8 mouse cellular contexts compared by ENCODE assay signal in the genomic region with DNA sequence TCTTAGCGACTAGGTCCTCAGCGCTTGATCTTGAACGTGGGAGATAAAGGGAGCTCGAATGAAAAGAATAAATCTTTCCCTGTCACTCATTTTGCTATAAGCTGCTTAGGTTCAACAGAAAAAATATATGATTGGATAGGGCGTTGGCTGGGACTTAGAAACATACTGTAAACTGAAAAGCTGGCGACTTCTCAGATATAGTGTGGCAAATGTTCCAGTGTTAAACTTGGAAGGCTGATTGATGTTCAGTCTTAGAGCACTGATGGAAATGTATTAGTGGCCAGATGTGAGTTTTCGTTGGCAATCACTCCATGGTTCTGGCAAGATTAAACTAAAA. TPM values are rescaled to one million over a fixed set of nuclear protein-coding genes. Genes with fewer than 3 reads are reported as not detected.
DNase-seq lines count a peak whose midpoint lies in the region; ATAC-seq and TF ChIP-seq lines count a peak whose summit lies in the region.

No protein-coding gene starts in this region.

- no peaks in the 10 kb centered on the region; the same call in 1 of the 2 replicates for H3K4me1 ChIP-seq in neural tube, embryonic 11.5 days (ENCODE audit: control insufficient read depth, insufficient read depth, low read length)
- H3K4me1 ChIP-seq in limb, embryonic 15.5 days, result 0 out of 2 replicates have a peak, but pooled peaks cover 3% of the 10 kb centered on the region
- no peaks in the 10 kb centered on the region for H3K4me1 ChIP-seq in stomach, postnatal 0 days (replicated peaks; ENCODE audit: control insufficient read depth, insufficient read depth)

- 13% methylated on average over 7 of the region's 7 CpGs for WGBS in neural tube, embryonic 11.5 days
- 7% methylated on average over 7 of the region's 7 CpGs for WGBS in limb, embryonic 15.5 days
- 5% methylated on average over 7 of the region's 7 CpGs for WGBS in stomach, postnatal 0 days

- H3K9me3 ChIP-seq in neural tube, embryonic 11.5 days (ENCODE audit: control insufficient read depth, low read length), result no peaks in the 10 kb centered on the region
- no peaks in the 10 kb centered on the region for H3K9me3 ChIP-seq in limb, embryonic 15.5 days
- no peaks in the 10 kb centered on the region for H3K9me3 ChIP-seq in stomach, postnatal 0 days (ENCODE audit: control insufficient read depth, low read length)

- peak overlapping the region; percentile 86 for H3K4me3 ChIP-seq in neural tube, embryonic 11.5 days (ENCODE audit: low read depth, low read length)
- peak overlapping the region; percentile 92 for H3K4me3 ChIP-seq in limb, embryonic 15.5 days
- peak overlapping the region; percentile 78 for H3K4me3 ChIP-seq in stomach, postnatal 0 days (ENCODE audit: low read depth, low read length)

- TF ChIP-seq EP300 in stomach, postnatal 0 days (optimal IDR thresholded peaks at IDR 0.05), result no peak

- peak overlapping the region; percentile 23; the same call in 1 of the 2 replicates for H3K9ac ChIP-seq in neural tube, embryonic 11.5 days (ENCODE audit: low read length)
- no peak overlapping the region for H3K9ac ChIP-seq in limb, embryonic 15.5 days
- peak overlapping the region; percentile 45; the same call in 1 of the 2 replicates for H3K9ac ChIP-seq in stomach, postnatal 0 days (ENCODE audit: low read length)

- H3K27ac ChIP-seq in neural tube, embryonic 11.5 days (ENCODE audit: low read depth, low read length), result peak overlapping the region; percentile 93; the same call in 1 of the 2 replicates
- H3K27ac ChIP-seq in limb, embryonic 15.5 days, result peak overlapping the region; percentile 44; the same call in 1 of the 2 replicates
- no peak overlapping the region for H3K27ac ChIP-seq in stomach, postnatal 0 days (replicated peaks)

- no peaks in the 10 kb centered on the region for H3K36me3 ChIP-seq in neural tube, embryonic 11.5 days (ENCODE audit: control insufficient read depth, insufficient read depth, low read length)
- H3K36me3 ChIP-seq in limb, embryonic 15.5 days, result no peaks in the 10 kb centered on the region
- H3K36me3 ChIP-seq in stomach, postnatal 0 days (ENCODE audit: control insufficient read depth, insufficient read depth, low read length), result no peaks in the 10 kb centered on the region

- no peak for DNase-seq in cerebellum, postnatal 14 days
- DNase-seq in neural tube, embryonic 11.5 days (ENCODE audit: low spot score), result no peak
- DNase-seq in neural tube, embryonic 10.5 days (ENCODE audit: extremely low spot score, low spot score), result no peak
- DNase-seq in stomach, postnatal 0 days (ENCODE audit: low spot score), result no peak
- DNase-seq in left cerebral cortex, adult 18-20 months (ENCODE audit: low spot score in 2 of 2), result no peak
- DNase-seq in yolk sac, embryonic 10.5 days (ENCODE audit: low spot score), result no peak

- no peak for TF ChIP-seq CTCF in stomach, postnatal 0 days (IDR thresholded peaks at IDR 0.05; ENCODE audit: low read depth)

- peak overlapping the region; percentile 53 for H3K4me2 ChIP-seq in neural tube, embryonic 11.5 days (ENCODE audit: low read depth)
- peak overlapping the region; percentile 76 for H3K4me2 ChIP-seq in limb, embryonic 15.5 days
- peak overlapping the region; percentile 87 for H3K4me2 ChIP-seq in stomach, postnatal 0 days (replicated peaks; ENCODE audit: low read depth)

- H3K27me3 ChIP-seq in neural tube, embryonic 11.5 days (ENCODE audit: control insufficient read depth, insufficient read depth, low read length), result no peaks in the 10 kb centered on the region
- no peaks in the 10 kb centered on the region for H3K27me3 ChIP-seq in limb, embryonic 15.5 days
- H3K27me3 ChIP-seq in stomach, postnatal 0 days (ENCODE audit: control insufficient read depth, insufficient read depth, low read length), result no peaks in the 10 kb centered on the region

- ATAC-seq in cerebellum, adult (ENCODE audit: insufficient number of reproducible peaks, low FRiP score, low TSS enrichment), result peak; percentile 1; the same call in 1 of the 2 replicates
- ATAC-seq in neural tube, embryonic 11.5 days (ENCODE audit: insufficient read depth, low FRiP score, low TSS enrichment), result peak; percentile 7
- peak; percentile 43; the same call in 1 of the 2 replicates for ATAC-seq in limb, embryonic 15.5 days (ENCODE audit: insufficient number of reproducible peaks, low FRiP score, low TSS enrichment, low read depth)
- ATAC-seq in stomach, postnatal 0 days (ENCODE audit: low FRiP score, low TSS enrichment), result peak; percentile 21

RNA-seq across cellular contexts. Expression of a gene that starts 0.4 kb away (rescaled TPM):
- 62.2 and 63.3 TPM in 2 replicates for polyA plus RNA-seq in neural tube, embryonic 11.5 days (2014; fragmentation: Nextera tagmentation; extraction: Ambion mirVana)
- polyA plus RNA-seq in limb, embryonic 15.5 days (2015; fragmentation: Nextera tagmentation; extraction: Ambion mirVana), result 19.4 and 19.7 TPM in 2 replicates
- polyA plus RNA-seq in stomach, postnatal 0 days (2015; fragmentation: Nextera tagmentation; extraction: Ambion mirVana), result 14.5 and 15.8 TPM in 2 replicates
- 10 to 100 TPM; 32.7 to 39.9 TPM for total RNA-seq in left cerebral cortex, adult 18-20 months (2021)

RNA-seq across cellular contexts. Expression of a gene that starts 31.6 kb away (rescaled TPM):
- 22.1 TPM in 2 replicates for polyA plus RNA-seq in neural tube, embryonic 11.5 days (2014; fragmentation: Nextera tagmentation; extraction: Ambion mirVana)
- 23.8 and 23.9 TPM in 2 replicates for polyA plus RNA-seq in limb, embryonic 15.5 days (2015; fragmentation: Nextera tagmentation; extraction: Ambion mirVana)
- 11.1 and 12.3 TPM in 2 replicates for polyA plus RNA-seq in stomach, postnatal 0 days (2015; fragmentation: Nextera tagmentation; extraction: Ambion mirVana)
- total RNA-seq in left cerebral cortex, adult 18-20 months (2021), result 10 to 100 TPM; 15.0 to 15.3 TPM

RNA-seq across cellular contexts. Expression of a gene that starts 31.9 kb away (rescaled TPM):
- polyA plus RNA-seq in neural tube, embryonic 11.5 days (2014; fragmentation: Nextera tagmentation; extraction: Ambion mirVana), result 37.6 and 46.5 TPM in 2 replicates
- polyA plus RNA-seq in limb, embryonic 15.5 days (2015; fragmentation: Nextera tagmentation; extraction: Ambion mirVana), result 33.4 and 35.5 TPM in 2 replicates
- 31.3 and 32.7 TPM in 2 replicates for polyA plus RNA-seq in stomach, postnatal 0 days (2015; fragmentation: Nextera tagmentation; extraction: Ambion mirVana)
- 10 to 100 TPM; 24.4 to 27.0 TPM for total RNA-seq in left cerebral cortex, adult 18-20 months (2021)
